Mouse (Mus musculus): Measurements from ENCODE around the gene Grasp. TPM values are rescaled to one million over a fixed set of nuclear protein-coding genes. Genes with fewer than 3 reads are reported as not detected.

Grasp gene
- total RNA-seq (2021) = 10 to 100 TPM; 14.1 to 14.7 TPM
- long read RNA-seq, experiment 1, transcript Grasp-201 (8 exons, 2,033 nt) = major isoform, 17 of 26 reads
- long read RNA-seq, experiment 1, partial matches to known transcripts = 2 of 26 reads
- long read RNA-seq, experiment 1, other reads (novel, unspliced or antisense) = 7 of 26 reads
- long read RNA-seq, experiment 2, transcript Grasp-201 (8 exons, 2,033 nt) = major isoform, 32 of 44 reads
- long read RNA-seq, experiment 2, partial matches to known transcripts = 3 of 44 reads
- long read RNA-seq, experiment 2, other reads (novel, unspliced or antisense) = 9 of 44 reads

GRCm38 (mm10) chr15:101224006-101224906, at the start of gene Grasp:
Gene Grasp, plus strand, starts transcription at chr15:101224188.
- DNase-seq (ENCODE audit: low spot score in 2 of 2) = peak; percentile 87 to 92

DNA sequence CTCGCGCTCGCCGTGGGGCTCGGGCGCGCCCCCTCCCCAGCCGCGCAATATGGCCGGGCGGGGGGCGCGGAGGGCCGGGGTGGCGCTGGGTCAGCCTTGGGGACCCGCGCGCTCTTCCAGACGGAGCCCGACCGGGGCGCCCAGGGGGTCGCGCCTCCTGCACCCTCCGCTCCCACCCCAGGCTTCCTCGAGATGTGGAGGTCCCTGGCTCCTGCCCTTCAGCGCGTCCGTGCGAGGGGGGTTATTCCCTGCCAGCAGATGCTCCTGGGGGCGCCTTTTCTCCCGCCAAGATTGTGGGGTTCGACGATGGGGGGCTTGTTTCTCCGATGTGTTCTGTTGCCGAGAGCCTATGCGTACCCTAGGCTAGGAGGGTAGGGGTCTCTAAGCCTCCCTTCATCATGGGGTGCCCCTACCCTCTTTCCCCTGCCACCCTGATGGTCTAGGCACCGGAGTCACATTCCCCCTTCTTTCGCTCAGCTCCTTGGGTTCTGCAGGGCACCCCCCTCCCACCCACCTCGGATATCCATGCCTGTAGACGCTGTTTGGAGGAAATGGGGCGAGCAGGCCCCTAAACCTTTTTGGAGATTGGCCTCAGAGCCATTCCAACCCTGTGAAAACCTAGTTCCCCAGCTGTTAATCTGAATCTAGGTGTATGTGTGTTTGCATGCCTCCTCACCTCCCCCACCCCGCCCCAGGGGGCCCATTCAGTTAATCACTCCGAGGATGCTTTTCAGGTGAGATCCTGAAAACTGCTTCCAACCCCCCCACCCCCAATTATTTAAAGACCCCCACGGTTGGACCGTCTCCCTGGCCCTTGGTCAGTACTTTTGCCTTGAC, 49.5 kb upstream of the Grasp start:
- DNase-seq (ENCODE audit: low spot score in 2 of 2) = peak in 1 of 2 experiments; percentile 39

- DNase-seq (ENCODE audit: low spot score in 2 of 2) = no peak
Observed at GRCm38 (mm10) chr15:101175131-101175460, 48.9 kb upstream of the Grasp start.

DNA sequence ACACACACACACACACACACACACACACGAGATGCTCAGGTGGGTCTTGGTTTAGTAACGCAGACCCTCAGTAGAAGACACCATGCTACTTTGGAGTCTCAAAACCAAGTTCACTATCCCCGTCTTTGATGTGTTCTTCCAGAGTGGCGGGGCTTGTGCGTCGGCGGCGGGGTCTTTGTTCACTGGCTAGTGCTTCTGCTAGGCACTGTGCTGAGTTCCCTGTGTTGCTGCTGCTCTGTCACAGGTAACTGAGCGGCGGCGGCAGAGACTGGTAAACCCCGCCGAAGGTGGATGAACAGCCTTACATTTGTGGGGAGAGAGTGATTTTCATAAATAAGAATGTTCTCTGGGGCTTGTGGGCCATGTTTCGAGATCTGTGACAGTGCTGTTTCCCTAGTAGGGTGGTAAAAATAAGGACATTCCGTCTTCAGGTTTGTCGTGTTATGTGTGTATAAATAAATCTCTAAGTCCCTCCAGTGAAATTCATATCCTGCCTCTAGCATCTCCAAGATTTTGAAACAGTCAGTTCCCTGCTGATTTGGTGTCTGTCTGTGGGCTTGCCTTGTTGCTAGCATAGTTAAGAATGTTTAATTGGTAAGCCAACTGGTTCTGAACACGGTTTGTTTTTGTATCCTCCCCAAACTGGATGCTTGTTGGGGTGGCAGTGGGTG, 48.2 kb upstream of the Grasp start:
- DNase-seq (ENCODE audit: low spot score in 2 of 2) = no peak

DNA sequence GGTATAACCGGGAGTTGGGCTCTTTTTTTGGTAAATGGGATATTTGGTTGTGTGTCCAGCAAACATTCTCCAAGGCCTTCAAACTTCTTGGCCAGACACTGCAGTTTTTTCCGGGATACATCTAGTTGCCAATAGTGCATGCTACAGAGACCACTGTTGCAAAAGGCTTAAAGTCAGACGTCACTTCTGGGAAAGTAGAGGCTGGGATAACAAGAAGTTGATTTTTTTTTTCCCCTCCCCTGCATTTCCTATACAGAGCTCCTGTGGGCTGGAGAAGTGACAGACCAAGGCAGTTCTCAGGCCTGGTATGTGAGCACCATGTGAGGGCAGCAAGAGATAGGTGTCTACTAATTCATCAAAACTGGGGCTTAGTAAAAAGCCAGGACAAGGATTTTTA, 47.7 kb upstream of the Grasp start:
- no peak for DNase-seq (ENCODE audit: low spot score in 2 of 2)

- DNase-seq (ENCODE audit: low spot score in 2 of 2) = no peak
Observed at GRCm38 (mm10) chr15:101176795-101177691, 46.9 kb upstream of the Grasp start.

GRCm38 (mm10) chr15:101180363-101181105, 43.5 kb upstream of the Grasp start:
- no peak for DNase-seq (ENCODE audit: low spot score in 2 of 2)

DNA sequence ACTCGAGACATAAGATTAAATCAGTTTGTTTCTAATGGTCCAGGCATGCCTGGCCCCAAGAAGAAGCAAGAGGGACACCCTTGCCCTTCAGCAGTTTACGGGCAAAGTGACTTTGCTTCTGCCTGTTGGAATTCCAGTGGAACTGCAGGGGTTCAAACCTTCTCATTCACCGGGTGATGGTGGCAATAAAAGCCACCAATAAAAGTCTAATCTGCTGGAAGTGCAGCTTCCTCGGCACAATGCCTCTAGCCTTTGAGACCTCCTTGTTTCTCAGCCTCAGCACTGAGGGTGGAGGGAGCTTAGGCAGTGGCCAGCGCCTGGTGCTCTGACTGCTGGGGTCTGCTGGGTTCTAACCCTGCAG, 42.9 kb upstream of the Grasp start:
- no peak for DNase-seq (ENCODE audit: low spot score in 2 of 2)

- no peak for DNase-seq (ENCODE audit: low spot score in 2 of 2)
Observed at GRCm38 (mm10) chr15:101181500-101181899, 42.5 kb upstream of the Grasp start.

GRCm38 (mm10) chr15:101182676-101183075, 41.3 kb upstream of the Grasp start:
- no peak for DNase-seq (ENCODE audit: low spot score in 2 of 2)

- no peak for DNase-seq (ENCODE audit: low spot score in 2 of 2)
Observed at GRCm38 (mm10) chr15:101184300-101184699, 39.7 kb upstream of the Grasp start.

- DNase-seq (ENCODE audit: low spot score in 2 of 2) = no peak
Observed at GRCm38 (mm10) chr15:101185549-101185948, 38.4 kb upstream of the Grasp start.

DNA sequence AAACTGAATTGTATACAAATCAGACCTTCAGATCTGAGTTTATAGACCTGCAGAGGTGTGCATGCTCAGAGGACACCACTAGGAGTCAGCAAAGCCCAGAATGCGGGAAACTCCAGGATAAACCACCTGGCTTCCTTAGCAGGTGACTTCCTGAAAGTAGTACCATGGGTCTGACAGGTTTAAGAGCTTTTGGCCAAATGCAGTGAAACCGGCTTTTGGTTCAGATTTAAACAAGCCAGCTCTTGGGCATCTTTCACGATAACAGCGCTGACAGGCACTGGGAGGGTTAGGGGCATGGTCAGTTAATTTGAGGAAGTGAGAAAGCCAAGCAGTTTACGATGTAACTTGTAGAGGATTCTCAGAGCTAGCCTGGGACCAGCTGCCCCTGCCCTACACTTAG, 36.1 kb upstream of the Grasp start:
- no peak for DNase-seq (ENCODE audit: low spot score in 2 of 2)

DNA sequence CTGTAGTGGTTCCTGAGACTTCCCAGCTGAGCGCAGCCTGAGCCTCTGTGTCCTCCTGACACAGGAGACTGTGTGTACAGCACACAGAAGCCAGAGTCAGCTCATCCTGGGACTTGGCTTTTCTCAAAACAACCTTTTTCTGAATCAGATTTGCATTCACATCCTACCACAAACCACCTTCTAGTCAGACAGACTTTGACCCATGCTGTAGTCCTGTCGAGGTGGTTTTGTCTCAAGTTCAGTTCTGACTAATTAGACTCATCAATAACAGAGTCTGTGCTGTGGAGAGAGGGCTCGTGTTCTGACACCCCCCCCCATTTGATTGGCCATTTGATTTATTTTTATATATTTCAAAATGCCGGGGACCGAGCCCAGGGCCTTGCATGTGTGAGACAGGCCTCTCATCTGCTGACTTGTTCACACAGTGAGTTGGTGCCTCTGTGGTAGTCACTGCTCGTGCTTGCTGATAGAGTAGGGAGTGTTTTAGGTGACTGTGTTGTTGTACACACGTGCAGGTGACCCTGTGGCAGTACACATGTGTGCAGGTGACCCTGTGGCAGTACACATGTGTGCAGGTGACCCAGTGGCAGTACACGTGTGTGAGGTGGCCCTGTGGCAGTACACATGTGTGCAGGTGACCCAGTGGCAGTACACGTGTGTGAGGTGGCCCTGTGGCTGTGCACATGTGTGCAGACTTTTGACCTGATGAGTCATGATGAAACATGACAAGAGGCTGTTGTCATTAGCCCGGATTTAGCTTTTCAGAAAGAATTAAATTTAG, 33.8 kb upstream of the Grasp start:
- no peak for DNase-seq (ENCODE audit: low spot score in 2 of 2)

- DNase-seq (ENCODE audit: low spot score in 2 of 2) = no peak
Observed at GRCm38 (mm10) chr15:101190762-101191150, 33.2 kb upstream of the Grasp start.

DNA sequence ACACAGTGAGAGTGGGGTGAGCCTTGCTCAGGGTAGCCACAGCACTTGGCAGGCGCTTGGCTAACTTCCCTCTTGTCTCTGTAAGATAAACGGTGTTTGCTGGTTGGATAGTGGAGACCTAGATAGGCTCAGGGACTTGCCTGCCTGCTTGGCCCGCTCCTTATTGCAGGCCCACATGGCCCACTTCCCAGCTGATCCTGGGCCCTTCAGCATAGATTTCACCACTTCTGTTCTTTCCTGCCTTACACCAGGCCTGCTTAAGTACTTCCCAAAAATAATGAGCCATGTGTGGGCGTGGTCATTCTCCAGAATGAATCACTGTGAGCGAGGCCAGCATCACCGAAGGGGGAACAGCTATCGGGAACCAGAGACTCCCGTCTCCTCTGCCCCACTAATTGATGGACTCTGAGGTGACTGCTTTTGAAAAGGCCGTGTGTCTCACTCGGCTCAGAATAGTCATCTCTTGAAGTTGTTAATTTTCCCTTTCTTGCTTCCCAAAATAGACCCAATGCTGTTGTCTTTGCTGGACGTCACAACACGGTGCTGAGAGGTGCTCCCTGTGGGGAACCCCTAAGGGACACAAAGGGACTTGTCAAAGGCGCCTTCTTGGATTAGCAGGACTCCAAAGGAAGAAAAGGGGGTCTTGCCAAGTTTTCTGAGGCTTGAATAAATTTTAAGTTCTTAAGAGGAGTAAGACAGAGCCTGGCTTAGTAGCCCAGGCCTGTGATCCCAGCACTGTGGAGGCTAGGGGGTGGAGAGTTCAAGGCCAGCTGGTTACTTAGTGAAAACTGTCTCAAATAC, 32.3 kb upstream of the Grasp start:
- DNase-seq (ENCODE audit: low spot score in 2 of 2) = peak in 1 of 2 experiments; percentile 47

DNA sequence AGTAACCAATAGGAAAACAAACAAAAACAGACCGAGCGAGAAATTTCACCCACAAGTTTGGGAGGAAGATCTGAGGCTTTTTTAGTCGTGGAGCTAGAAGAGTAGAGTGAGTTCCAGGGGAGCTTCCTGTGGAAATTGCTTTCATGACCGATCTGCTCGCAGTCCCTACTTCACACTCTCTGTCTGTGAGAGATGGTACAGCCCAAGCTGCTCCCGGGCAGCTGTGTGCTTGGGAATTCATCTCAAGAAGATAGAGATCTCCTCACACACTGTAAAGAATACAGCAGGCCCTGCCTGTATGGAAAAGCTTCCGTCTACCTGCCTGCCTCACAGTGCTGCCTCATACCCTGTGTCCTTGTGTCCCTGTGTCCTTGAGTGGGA, 31.7 kb upstream of the Grasp start:
- no peak for DNase-seq (ENCODE audit: low spot score in 2 of 2)

DNA sequence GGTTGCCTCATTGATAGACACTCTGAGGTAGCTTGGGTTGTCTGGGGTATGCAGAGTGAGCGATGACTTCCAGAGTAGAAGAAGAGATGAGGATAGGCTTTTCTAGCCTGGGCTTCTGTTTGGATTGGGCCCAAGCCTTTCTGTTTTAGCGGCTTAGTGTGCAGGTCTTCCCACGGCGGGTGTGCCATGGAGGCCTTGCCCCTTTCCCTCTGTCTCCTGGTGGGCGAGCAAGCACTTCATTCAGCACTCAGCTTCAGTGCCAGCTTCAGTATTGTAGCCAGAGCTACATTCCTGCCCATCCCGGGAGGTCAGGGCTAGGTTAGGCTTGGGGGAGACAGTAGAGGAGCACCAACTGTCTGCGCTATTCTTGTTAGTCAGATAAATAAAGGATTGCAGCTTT, 31.3 kb upstream of the Grasp start:
- DNase-seq (ENCODE audit: low spot score in 2 of 2) = no peak
